In the genomic region with DNA sequence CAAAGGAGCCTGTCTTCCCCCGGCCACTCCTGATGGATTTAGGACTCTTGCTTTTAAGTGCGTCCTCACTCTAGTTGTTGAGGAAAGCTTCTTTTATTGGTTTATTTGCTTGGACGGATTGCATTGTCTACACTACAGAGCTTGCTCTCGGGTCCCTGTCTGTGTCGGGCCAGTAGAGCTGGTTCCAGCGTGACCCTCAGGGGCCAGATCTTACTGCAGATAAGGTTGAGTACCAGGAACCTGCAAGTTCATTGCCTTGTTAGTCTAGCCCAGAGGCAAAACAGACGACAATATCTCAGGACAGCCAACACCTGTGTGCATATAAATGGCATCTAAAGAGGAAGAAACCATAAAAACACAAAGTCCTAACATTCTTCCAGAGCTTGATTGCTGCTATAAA, we compare ENCODE assay signal across 30 mouse cellular contexts. TPM values are rescaled to one million over a fixed set of nuclear protein-coding genes. Genes with fewer than 3 reads are reported as not detected.
DNase-seq lines count a peak whose midpoint lies in the region; ATAC-seq and TF ChIP-seq lines count a peak whose summit lies in the region.
"Had no signal": no experiment of that assay in that cellular context is flagged by ENCODE, and none has a peak within 500 bp of the region (broad histone marks: within the 10 kb centered on the region; RNA-seq: fewer than 3 reads in every experiment).

No protein-coding gene starts in this region.

- peak; percentile 83 for ATAC-seq in intestine, embryonic 15.5 days
- peak; percentile 74 for ATAC-seq in intestine, postnatal 0 days
- no peak for ATAC-seq in liver, embryonic 11.5 days (replicated peaks; ENCODE audit: low FRiP score)
- ATAC-seq: forebrain, embryonic 16.5 days; inflammation-experienced regulatory T-cells, adult 6 months had no signal

- H3K4me1 ChIP-seq in intestine, embryonic 15.5 days (replicated peaks): no peaks in the 10 kb centered on the region
- H3K4me1 ChIP-seq in intestine, postnatal 0 days (replicated peaks; ENCODE audit: control insufficient read depth, insufficient read depth, low read length): no peaks in the 10 kb centered on the region
- no peaks in the 10 kb centered on the region for H3K4me1 ChIP-seq in liver, embryonic 11.5 days (replicated peaks; ENCODE audit: control insufficient read depth, insufficient read depth, low read length)
- H3K4me1 ChIP-seq: forebrain, embryonic 10.5 days; hindbrain, embryonic 15.5 days; liver, embryonic 15.5 days; neural tube, embryonic 12.5 days had no signal

- no peaks in the 10 kb centered on the region for H3K27me3 ChIP-seq in intestine, embryonic 15.5 days (replicated peaks)
- H3K27me3 ChIP-seq in intestine, postnatal 0 days (replicated peaks; ENCODE audit: control insufficient read depth, insufficient read depth, low read length): no peaks in the 10 kb centered on the region
- H3K27me3 ChIP-seq in liver, embryonic 11.5 days (replicated peaks; ENCODE audit: control insufficient read depth, insufficient read depth, low read length): no peaks in the 10 kb centered on the region
- H3K27me3 ChIP-seq: heart, embryonic 12.5 days; hindbrain, embryonic 15.5 days; liver, embryonic 15.5 days; neural tube, embryonic 12.5 days had no signal

- H3K9me3 ChIP-seq in intestine, embryonic 15.5 days: no peaks in the 10 kb centered on the region
- H3K9me3 ChIP-seq in intestine, postnatal 0 days (ENCODE audit: control insufficient read depth): no peaks in the 10 kb centered on the region
- no peaks in the 10 kb centered on the region for H3K9me3 ChIP-seq in liver, embryonic 11.5 days (ENCODE audit: control insufficient read depth, low read length)
- H3K9me3 ChIP-seq: forebrain, embryonic 10.5 days; heart, embryonic 12.5 days; hindbrain, embryonic 15.5 days; liver, embryonic 15.5 days; neural tube, embryonic 12.5 days had no signal

- 41% methylated on average over 7 of the region's 7 CpGs for WGBS in intestine, embryonic 15.5 days
- 39% methylated on average over 7 of the region's 7 CpGs for WGBS in intestine, postnatal 0 days
- WGBS in liver, embryonic 11.5 days: 71% methylated on average over 7 of the region's 7 CpGs

- no peak overlapping the region for H3K27ac ChIP-seq in intestine, embryonic 15.5 days
- H3K27ac ChIP-seq in intestine, postnatal 0 days (ENCODE audit: low read depth, low read length): no peak overlapping the region
- no peak overlapping the region for H3K27ac ChIP-seq in liver, embryonic 11.5 days (ENCODE audit: low read depth, low read length)
- H3K27ac ChIP-seq: forebrain, embryonic 10.5 days; gastrocnemius, adult 2 months; heart, adult 2 months; hindbrain, embryonic 15.5 days; liver, embryonic 15.5 days; neural tube, embryonic 12.5 days; stomach, postnatal 0 days had no signal

- no peak overlapping the region for H3K9ac ChIP-seq in intestine, embryonic 15.5 days
- no peak overlapping the region for H3K9ac ChIP-seq in intestine, postnatal 0 days (ENCODE audit: low read depth, low read length)
- H3K9ac ChIP-seq in liver, embryonic 11.5 days (ENCODE audit: low read depth, low read length): no peak overlapping the region
- H3K9ac ChIP-seq: heart, embryonic 12.5 days; hindbrain, embryonic 15.5 days; liver, embryonic 15.5 days; lung, embryonic 14.5 days; neural tube, embryonic 12.5 days had no signal

- no peak for TF ChIP-seq CTCF in intestine, postnatal 0 days (IDR thresholded peaks at IDR 0.05; ENCODE audit: low read depth)

- peak; percentile 21 for DNase-seq in testis, postnatal 14 days (ENCODE audit: low spot score)
- DNase-seq in testis, postnatal 10 days (ENCODE audit: low spot score): no peak
- peak; percentile 35 to 76 for DNase-seq in kidney, postnatal 25 days
- no peak for DNase-seq in liver, embryonic 11.5 days (ENCODE audit: low spot score)
- no peak for DNase-seq in cerebellum, adult 11-12 months
- no peak for DNase-seq in spleen, postnatal 10 days (ENCODE audit: low spot score in 2 of 2)
- DNase-seq: adrenal gland, postnatal 36 days; B cell, adult 2 months; cerebellum, adult 2 months; cerebellum, postnatal 25 days; gastrocnemius, adult 2 months; gastrocnemius, postnatal 36 days; heart, adult 2 months; liver; lung, embryonic 14.5 days; right cerebral cortex, adult 18-20 months; spleen, adult 18-20 months; thymus, postnatal 4 days had no signal

- H3K4me2 ChIP-seq in intestine, embryonic 15.5 days (replicated peaks): no peak overlapping the region
- H3K4me2 ChIP-seq in intestine, postnatal 0 days (replicated peaks; ENCODE audit: low read depth): peak overlapping the region; percentile 21; the same call in 1 of the 2 replicates
- H3K4me2 ChIP-seq in liver, embryonic 11.5 days: no peak overlapping the region
- H3K4me2 ChIP-seq: heart, embryonic 12.5 days; hindbrain, embryonic 15.5 days; liver, embryonic 15.5 days; lung, embryonic 14.5 days; midbrain, embryonic 11.5 days; neural tube, embryonic 12.5 days had no signal

- no peaks in the 10 kb centered on the region for H3K36me3 ChIP-seq in intestine, embryonic 15.5 days
- no peaks in the 10 kb centered on the region for H3K36me3 ChIP-seq in intestine, postnatal 0 days (ENCODE audit: control insufficient read depth, insufficient read depth)
- no peaks in the 10 kb centered on the region for H3K36me3 ChIP-seq in liver, embryonic 11.5 days (ENCODE audit: control insufficient read depth, insufficient read depth, low read length)
- H3K36me3 ChIP-seq: forebrain, embryonic 10.5 days; heart, embryonic 12.5 days; hindbrain, embryonic 15.5 days; liver, embryonic 15.5 days; neural tube, embryonic 12.5 days had no signal

- no peak overlapping the region for H3K4me3 ChIP-seq in intestine, embryonic 15.5 days (replicated peaks)
- H3K4me3 ChIP-seq in intestine, postnatal 0 days (ENCODE audit: low read depth, low read length): no peak overlapping the region
- H3K4me3 ChIP-seq in liver, embryonic 11.5 days (ENCODE audit: low read depth, low read length): no peak overlapping the region
- H3K4me3 ChIP-seq: forebrain, embryonic 10.5 days; gastrocnemius, adult 2 months; heart, adult 2 months; heart, embryonic 12.5 days; hindbrain, embryonic 15.5 days; liver, embryonic 15.5 days; myocyte; neural tube, embryonic 12.5 days had no signal

RNA-seq across cellular contexts. Expression of gene Sppl2a, which starts 22.6 kb away (rescaled TPM):
- polyA plus RNA-seq in intestine, embryonic 15.5 days (2015; fragmentation: Nextera tagmentation; extraction: Ambion mirVana): 53.4 and 53.7 TPM in 2 replicates
- polyA plus RNA-seq in intestine, postnatal 0 days (2015; fragmentation: Nextera tagmentation; extraction: Ambion mirVana): 77.3 and 87.4 TPM in 2 replicates
- polyA plus RNA-seq in liver, embryonic 11.5 days (2014; fragmentation: Nextera tagmentation; extraction: Ambion mirVana): 33.1 and 37.9 TPM in 2 replicates

RNA-seq across cellular contexts. Expression of gene Ap4e1, which starts 52.8 kb away (rescaled TPM):
- 7.7 and 8.0 TPM in 2 replicates for polyA plus RNA-seq in intestine, embryonic 15.5 days (2015; fragmentation: Nextera tagmentation; extraction: Ambion mirVana)
- polyA plus RNA-seq in intestine, postnatal 0 days (2015; fragmentation: Nextera tagmentation; extraction: Ambion mirVana): 2.3 and 3.2 TPM in 2 replicates
- 13.3 and 13.9 TPM in 2 replicates for polyA plus RNA-seq in liver, embryonic 11.5 days (2014; fragmentation: Nextera tagmentation; extraction: Ambion mirVana)

Comparison
In these comparisons a context has a peak if more than half of its experiments do, and no peak if none do; other contexts are left out.
1. DNase-seq: peak in testis, postnatal 14 days (single experiment) and kidney, postnatal 25 days (2 of 2); none in testis, postnatal 10 days (single experiment), liver, embryonic 11.5 days (single experiment), cerebellum, adult 11-12 months (single experiment) and spleen, postnatal 10 days (0 of 2).